Mouse (Mus musculus) hindbrain, embryonic 11.5 days (tissue): ENCODE results near the gene Mrpl17. TPM values are rescaled to one million over a fixed set of nuclear protein-coding genes. Genes with fewer than 3 reads are reported as not detected.

Experiments used
- ATAC-seq: fragments of 200-750 bp; cut with Nextera tagmentation; 2 replicates; pipeline ENCODE4 v1.8.0; 2017; ENCODE audit warnings: mild to moderate bottlenecking, moderate TSS enrichment, moderate library complexity; ENCODE audit not compliant: low FRiP score
- DNase-seq: peaks from one replicate; pipeline ENCODE4 v3.0.0-alpha.2; 2015; ENCODE audit warnings: low spot score
- H3K27ac ChIP-seq: fragments of 300-500 bp; sonication (generic); 2 replicates; pipeline ENCODE4 v1.5.1; 2014; ENCODE audit warnings: mild to moderate bottlenecking, low read depth, low read length
- H3K27me3 ChIP-seq: fragments of 300-500 bp; sonication (generic); 2 replicates; pipeline ENCODE4 v1.6.1; 2014; ENCODE audit warnings: mild to moderate bottlenecking, low read length, moderate library complexity, mixed read lengths; ENCODE audit not compliant: control insufficient read depth, insufficient read depth
- H3K36me3 ChIP-seq: fragments of 300-500 bp; sonication (generic); 2 replicates; pipeline ENCODE4 v1.6.1; 2014; ENCODE audit warnings: mild to moderate bottlenecking, low read length, moderate library complexity, mixed read lengths; ENCODE audit not compliant: control insufficient read depth, insufficient read depth
- H3K4me1 ChIP-seq: fragments of 300-500 bp; sonication (generic); replicated peaks from 2 replicates; pipeline ENCODE4 v1.6.1; 2014; ENCODE audit warnings: low read length, mixed read lengths; ENCODE audit not compliant: control insufficient read depth, insufficient read depth
- H3K4me2 ChIP-seq: fragments of 300-500 bp; sonication (generic); replicated peaks from 2 replicates; pipeline ENCODE4 v1.6.1; 2014; ENCODE audit warnings: mild to moderate bottlenecking, low read depth, low read length
- H3K4me3 ChIP-seq: fragments of 300-500 bp; sonication (generic); 2 replicates; pipeline ENCODE4 v1.5.1; 2014; ENCODE audit warnings: low read depth, low read length
- H3K9ac ChIP-seq: fragments of 300-500 bp; sonication (generic); 2 replicates; pipeline ENCODE4 v1.6.1; 2014; ENCODE audit warnings: low read depth, low read length
- H3K9me3 ChIP-seq: fragments of 300-500 bp; sonication (generic); 2 replicates; pipeline ENCODE4 v1.6.1; 2016; ENCODE audit warnings: low read length; ENCODE audit not compliant: control insufficient read depth
- WGBS: fragments of 180-500 bp; shearing (Covaris S2); extraction: QIAGEN DNeasy Blood & Tissue Kit; methylation state at CpG from one replicate; pipeline ENCODE4 v1.1.7; 2014; 5-methylcytosine and 5-hydroxymethylcytosine counted together
- polyA plus RNA-seq: library from polyadenylated mRNA; unstranded; fragments of >200 nt; fragmentation: Nextera tagmentation; extraction: Ambion mirVana; gene quantifications from 2 replicates; pipeline ENCODE4 v1.2.1, GENCODE M21; 2014

The Mrpl17 gene
- polyA plus RNA-seq, 1 experiment from 2014 or later: 290 TPM

DNA sequence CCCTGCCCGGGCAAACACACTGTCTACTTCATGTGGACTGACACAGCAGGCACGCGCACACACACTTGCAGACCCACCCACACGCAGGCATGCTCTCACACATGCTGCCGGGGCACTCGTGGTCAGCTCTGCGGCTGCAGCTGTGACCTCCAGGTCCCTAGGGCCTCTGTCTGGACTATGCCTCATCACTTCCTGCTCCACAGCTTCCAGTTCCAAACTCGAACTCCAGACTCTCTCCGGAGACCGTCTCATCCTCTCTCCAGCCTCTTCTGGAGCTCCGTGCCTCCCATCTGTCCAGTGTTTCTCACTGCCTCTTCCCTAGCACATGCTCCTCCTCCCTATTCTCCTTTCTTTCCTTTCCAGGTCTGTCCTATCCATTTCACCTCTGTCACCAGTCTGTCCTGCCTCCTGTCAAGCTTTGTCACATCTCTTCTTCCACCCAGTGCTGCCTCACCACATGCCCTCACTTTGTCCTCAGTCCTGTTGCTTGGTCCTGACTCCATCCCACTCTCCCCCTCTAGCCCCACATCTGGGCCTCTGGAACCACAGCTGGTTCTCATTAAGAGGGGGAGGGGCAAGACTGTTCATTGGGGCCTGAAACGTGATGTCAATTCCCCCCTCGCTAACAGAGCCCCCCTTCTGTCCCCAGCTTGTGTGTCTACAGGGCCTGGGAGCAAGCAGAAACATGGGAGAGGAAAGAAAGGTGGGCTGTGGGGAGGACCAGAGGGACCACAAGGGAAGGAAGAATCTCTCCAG, 32.9 kb downstream of the Mrpl17 start:
- 42% methylated on average over 13 of the region's 13 CpGs for WGBS
- peak overlapping the region; percentile 25; the same call in 1 of the 2 replicates for H3K4me2 ChIP-seq
- H3K27ac ChIP-seq: peak overlapping the region; percentile 72; the same call in 1 of the 2 replicates
- H3K4me1 ChIP-seq: peaks cover 5% of the 10 kb centered on the region
- H3K27me3 ChIP-seq: no peaks in the 10 kb centered on the region
- DNase-seq (peak; percentile 71), ATAC-seq (peak; percentile 59)
- no peaks in the 10 kb centered on the region for H3K9me3 ChIP-seq
- H3K4me3 ChIP-seq: no peak overlapping the region; the same call in 1 of the 2 replicates
- peaks cover under 1% of the 10 kb centered on the region for H3K36me3 ChIP-seq
- H3K9ac ChIP-seq: no peak overlapping the region

DNA sequence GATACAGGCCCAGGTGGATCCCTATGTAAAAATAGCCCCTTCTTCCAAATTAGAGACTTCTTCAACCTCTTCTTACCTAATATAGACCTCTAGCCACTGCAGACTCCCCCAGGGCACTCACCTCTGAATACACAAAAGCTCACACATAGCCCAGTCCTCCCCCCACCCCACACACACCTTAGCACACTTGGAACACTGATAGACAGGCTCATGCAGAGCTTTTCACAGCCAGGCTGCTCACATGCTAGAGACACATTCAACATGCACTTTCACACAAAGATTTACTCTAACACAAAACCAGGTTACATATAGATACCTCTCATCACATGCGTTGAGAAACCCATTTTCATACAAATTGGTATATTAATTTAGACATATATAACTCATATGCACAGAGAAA, 33.6 kb downstream of the Mrpl17 start:
- H3K4me2 ChIP-seq: no peak overlapping the region
- DNase-seq (no peak), ATAC-seq (no peak)
- H3K4me3 ChIP-seq: no peak overlapping the region
- peaks cover 7% of the 10 kb centered on the region for H3K36me3 ChIP-seq
- H3K27ac ChIP-seq: no peak overlapping the region
- no peak overlapping the region for H3K9ac ChIP-seq
- WGBS: 94% methylated on average over 1 of the region's 1 CpGs
- no peaks in the 10 kb centered on the region for H3K9me3 ChIP-seq
- peaks cover 5% of the 10 kb centered on the region for H3K4me1 ChIP-seq
- no peaks in the 10 kb centered on the region for H3K27me3 ChIP-seq

DNA sequence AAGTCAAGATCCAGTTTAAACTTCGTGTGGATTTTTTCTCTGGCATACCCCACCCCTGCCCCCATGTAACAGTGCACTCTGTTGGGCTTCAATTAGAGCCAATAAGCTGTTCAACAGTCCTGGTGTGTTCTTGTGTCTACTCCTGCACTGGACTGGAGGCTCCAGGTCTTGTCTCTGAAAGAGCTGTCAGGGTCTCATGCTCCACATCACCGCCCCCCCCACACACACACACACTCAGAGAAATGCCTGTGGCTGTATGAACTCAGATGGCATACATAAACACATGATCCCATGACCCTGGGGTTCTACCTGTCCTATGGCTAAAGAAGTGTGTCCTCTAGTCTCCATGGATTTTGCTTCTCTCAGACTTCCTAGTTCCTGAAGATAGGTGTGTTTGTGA, 34.9 kb downstream of the Mrpl17 start:
- peaks cover 8% of the 10 kb centered on the region for H3K36me3 ChIP-seq
- H3K27ac ChIP-seq: no peak overlapping the region
- no peak overlapping the region for H3K4me3 ChIP-seq
- no peak overlapping the region for H3K9ac ChIP-seq
- no peak overlapping the region for H3K4me2 ChIP-seq
- no peak for DNase-seq
- 94% methylated on average over 2 of the region's 2 CpGs for WGBS
- H3K27me3 ChIP-seq: no peaks in the 10 kb centered on the region
- H3K4me1 ChIP-seq: peaks cover 5% of the 10 kb centered on the region
- H3K9me3 ChIP-seq: no peaks in the 10 kb centered on the region
- ATAC-seq: no peak

GRCm38 (mm10) chr7:105774661-105775060, 36.2 kb downstream of the Mrpl17 start:
- Histone ChIP-seq H3K4me1 (peaks cover 5% of the 10 kb centered on the region), H3K4me3 (no peak overlapping the region), H3K9ac (no peak overlapping the region), H3K4me2 (no peak overlapping the region), H3K27me3 (no peaks in the 10 kb centered on the region), H3K9me3 (no peaks in the 10 kb centered on the region), H3K36me3 (peaks cover 8% of the 10 kb centered on the region), H3K27ac (no peak overlapping the region)
- WGBS: 55% methylated on average over 8 of the region's 8 CpGs
- ATAC-seq: no peak
- no peak for DNase-seq

- ATAC-seq: no peak
- no peak overlapping the region for H3K4me3 ChIP-seq
- H3K9me3 ChIP-seq: no peaks in the 10 kb centered on the region
- H3K27ac ChIP-seq: no peak overlapping the region
- WGBS: 88% methylated on average over 5 of the region's 5 CpGs
- no peak for DNase-seq
- H3K4me2 ChIP-seq: no peak overlapping the region
- H3K27me3 ChIP-seq: no peaks in the 10 kb centered on the region
- peaks cover 4% of the 10 kb centered on the region for H3K4me1 ChIP-seq
- peaks cover 8% of the 10 kb centered on the region for H3K36me3 ChIP-seq
- H3K9ac ChIP-seq: no peak overlapping the region
These were observed 37.9 kb downstream of the Mrpl17 start for GRCm38 (mm10) chr7:105773041-105773440.

GRCm38 (mm10) chr7:105772331-105772730, 38.6 kb downstream of the Mrpl17 start:
- DNase-seq (no peak), ATAC-seq (no peak)
- no peak overlapping the region for H3K4me2 ChIP-seq
- 92% methylated on average over 15 of the region's 15 CpGs for WGBS
- H3K9ac ChIP-seq: no peak overlapping the region
- H3K4me3 ChIP-seq: no peak overlapping the region
- H3K36me3 ChIP-seq: peaks cover 8% of the 10 kb centered on the region
- H3K9me3 ChIP-seq: no peaks in the 10 kb centered on the region
- no peak overlapping the region for H3K27ac ChIP-seq
- H3K27me3 ChIP-seq: no peaks in the 10 kb centered on the region
- H3K4me1 ChIP-seq: peaks cover 7% of the 10 kb centered on the region

GRCm38 (mm10) chr7:105769959-105770358, 40.9 kb downstream of the Mrpl17 start:
- H3K4me1 ChIP-seq: peaks cover 7% of the 10 kb centered on the region
- WGBS: 97% methylated on average over 3 of the region's 3 CpGs
- ATAC-seq (no peak), DNase-seq (no peak)
- H3K36me3 ChIP-seq: peaks cover 12% of the 10 kb centered on the region
- no peak overlapping the region for H3K4me2 ChIP-seq
- no peaks in the 10 kb centered on the region for H3K9me3 ChIP-seq
- no peak overlapping the region for H3K27ac ChIP-seq
- no peak overlapping the region for H3K9ac ChIP-seq
- no peak overlapping the region for H3K4me3 ChIP-seq
- peaks cover under 1% of the 10 kb centered on the region; the same call in 1 of the 2 replicates for H3K27me3 ChIP-seq

GRCm38 (mm10) chr7:105767729-105768165, 43.2 kb downstream of the Mrpl17 start:
- H3K27ac ChIP-seq: peak overlapping the region; percentile 12
- H3K36me3 ChIP-seq: peaks cover 20% of the 10 kb centered on the region
- H3K4me3 ChIP-seq: no peak overlapping the region
- WGBS: 14% methylated on average over 6 of the region's 6 CpGs
- H3K9me3 ChIP-seq: no peaks in the 10 kb centered on the region
- H3K4me1 ChIP-seq: peaks cover 8% of the 10 kb centered on the region; the same call in 1 of the 2 replicates
- H3K9ac ChIP-seq: no peak overlapping the region
- peak; percentile 49 for DNase-seq
- peaks cover 21% of the 10 kb centered on the region for H3K27me3 ChIP-seq
- peak; percentile 59 for ATAC-seq
- no peak overlapping the region; the same call in 1 of the 2 replicates for H3K4me2 ChIP-seq

- no peak overlapping the region for H3K27ac ChIP-seq
- no peaks in the 10 kb centered on the region for H3K9me3 ChIP-seq
- H3K36me3 ChIP-seq: peaks cover 25% of the 10 kb centered on the region
- ATAC-seq (no peak), DNase-seq (no peak)
- peaks cover 9% of the 10 kb centered on the region; the same call in 1 of the 2 replicates for H3K4me1 ChIP-seq
- H3K27me3 ChIP-seq: peaks cover 27% of the 10 kb centered on the region
- 90% methylated on average over 11 of the region's 11 CpGs for WGBS
- H3K4me2 ChIP-seq: no peak overlapping the region
- H3K9ac ChIP-seq: no peak overlapping the region
- no peak overlapping the region for H3K4me3 ChIP-seq
These were observed 46.6 kb downstream of the Mrpl17 start for GRCm38 (mm10) chr7:105764331-105764730.
